Comparison of ENCODE assay signal across 10 mouse cellular contexts in genomic region chr1:183084085-183085050, GRCm38 (mm10).
DNase-seq lines count a peak whose midpoint lies in the region; ATAC-seq lines count a peak whose summit lies in the region.
"Had no signal": no experiment of that assay in that cellular context is flagged by ENCODE, and none has a peak within 500 bp of the region (broad histone marks: within the 10 kb centered on the region; RNA-seq: fewer than 3 reads in every experiment).

No protein-coding gene starts in this region.

- 0 out of 2 replicates have a peak, but pooled peaks have one; percentile 24 for ATAC-seq in forebrain, embryonic 13.5 days
- ATAC-seq in forebrain, embryonic 15.5 days (replicated peaks) = no peak; the same call in 1 of the 2 replicates
- no peak for ATAC-seq in midbrain, embryonic 11.5 days (ENCODE audit: low FRiP score)
- ATAC-seq in megakaryocyte, adult 5-6 weeks (ENCODE audit: poor library complexity, severe bottlenecking) = no peak

- no peak overlapping the region for H3K4me3 ChIP-seq in forebrain, embryonic 13.5 days
- H3K4me3 ChIP-seq in forebrain, embryonic 15.5 days = no peak overlapping the region
- no peak overlapping the region for H3K4me3 ChIP-seq in midbrain, embryonic 11.5 days (ENCODE audit: low read depth, low read length)
- H3K4me3 ChIP-seq in midbrain, embryonic 10.5 days = no peak overlapping the region

- H3K36me3 ChIP-seq in forebrain, embryonic 13.5 days (ENCODE audit: poor library complexity, severe bottlenecking) = peaks cover 48% of the 10 kb centered on the region
- H3K36me3 ChIP-seq in forebrain, embryonic 15.5 days = peaks cover 29% of the 10 kb centered on the region
- H3K36me3 ChIP-seq in midbrain, embryonic 11.5 days (ENCODE audit: control insufficient read depth, insufficient read depth, low read length) = peaks cover 17% of the 10 kb centered on the region
- peaks cover 53% of the 10 kb centered on the region for H3K36me3 ChIP-seq in midbrain, embryonic 10.5 days

- H3K4me1 ChIP-seq in forebrain, embryonic 13.5 days = peaks cover 17% of the 10 kb centered on the region; the same call in 1 of the 2 replicates
- H3K4me1 ChIP-seq in forebrain, embryonic 15.5 days = 0 out of 2 replicates have a peak, but pooled peaks cover 9% of the 10 kb centered on the region
- peaks cover under 1% of the 10 kb centered on the region; the same call in 1 of the 2 replicates for H3K4me1 ChIP-seq in midbrain, embryonic 11.5 days (ENCODE audit: control insufficient read depth, insufficient read depth, low read length)
- peaks cover 6% of the 10 kb centered on the region for H3K4me1 ChIP-seq in midbrain, embryonic 10.5 days

- 83% methylated on average over 8 of the region's 8 CpGs for WGBS in forebrain, embryonic 13.5 days
- WGBS in forebrain, embryonic 15.5 days = 66% methylated on average over 8 of the region's 8 CpGs
- 96% methylated on average over 8 of the region's 8 CpGs for WGBS in midbrain, embryonic 11.5 days
- WGBS in midbrain, embryonic 10.5 days = 94% methylated on average over 8 of the region's 8 CpGs

- no peaks in the 10 kb centered on the region; the same call in 1 of the 2 replicates for H3K27me3 ChIP-seq in forebrain, embryonic 13.5 days
- no peaks in the 10 kb centered on the region for H3K27me3 ChIP-seq in forebrain, embryonic 15.5 days
- no peaks in the 10 kb centered on the region for H3K27me3 ChIP-seq in midbrain, embryonic 11.5 days (ENCODE audit: control insufficient read depth, insufficient read depth, low read length)
- no peaks in the 10 kb centered on the region for H3K27me3 ChIP-seq in midbrain, embryonic 10.5 days (ENCODE audit: low read depth, poor library complexity, severe bottlenecking)

- peak; percentile 33 for DNase-seq in midbrain, embryonic 11.5 days (ENCODE audit: low spot score, missing footprints)
- DNase-seq in midbrain, embryonic 10.5 days (ENCODE audit: low spot score) = no peak
- peak; percentile 35 to 51 for DNase-seq in layer of hippocampus, postnatal 36 days
- DNase-seq in right cerebral cortex, postnatal 25 days = peak; percentile 29
- DNase-seq in urinary bladder, postnatal 10 days (ENCODE audit: low spot score) = no peak
- DNase-seq: B cell, adult 2 months; thymus, adult 2 months had no signal

- H3K9me3 ChIP-seq in forebrain, embryonic 13.5 days (replicated peaks) = peaks cover 8% of the 10 kb centered on the region; the same call in 1 of the 2 replicates
- no peaks in the 10 kb centered on the region for H3K9me3 ChIP-seq in forebrain, embryonic 15.5 days
- H3K9me3 ChIP-seq in midbrain, embryonic 11.5 days (ENCODE audit: control insufficient read depth, low read length) = no peaks in the 10 kb centered on the region
- H3K9me3 ChIP-seq in midbrain, embryonic 10.5 days (replicated peaks) = no peaks in the 10 kb centered on the region; the same call in 1 of the 2 replicates

- H3K27ac ChIP-seq in forebrain, embryonic 13.5 days = no peak overlapping the region
- no peak overlapping the region for H3K27ac ChIP-seq in forebrain, embryonic 15.5 days (replicated peaks)
- no peak overlapping the region for H3K27ac ChIP-seq in midbrain, embryonic 11.5 days (ENCODE audit: low read depth, low read length)
- H3K27ac ChIP-seq in midbrain, embryonic 10.5 days (replicated peaks) = no peak overlapping the region

- H3K9ac ChIP-seq in forebrain, embryonic 13.5 days = no peak overlapping the region
- no peak overlapping the region for H3K9ac ChIP-seq in forebrain, embryonic 15.5 days (replicated peaks)
- H3K9ac ChIP-seq in midbrain, embryonic 11.5 days (ENCODE audit: low read length) = no peak overlapping the region

- no peak overlapping the region for H3K4me2 ChIP-seq in forebrain, embryonic 13.5 days
- no peak overlapping the region for H3K4me2 ChIP-seq in forebrain, embryonic 15.5 days (replicated peaks)
- no peak overlapping the region for H3K4me2 ChIP-seq in midbrain, embryonic 11.5 days

Comparison
In these comparisons a context has a peak if more than half of its experiments do, and no peak if none do; other contexts are left out.
1. DNase-seq: peak in midbrain, embryonic 11.5 days (single experiment), layer of hippocampus, postnatal 36 days (2 of 2) and right cerebral cortex, postnatal 25 days (single experiment); none in midbrain, embryonic 10.5 days (single experiment) and urinary bladder, postnatal 10 days (single experiment).